Mouse (Mus musculus): ENCODE results near the gene Ube2k. TPM values are rescaled to one million over a fixed set of nuclear protein-coding genes. Genes with fewer than 3 reads are reported as not detected.
A peak's percentile ranks its signal among the peaks of the same experiment; 100 is the strongest.
"Not testable (repeated sequence)": the region's sequence is repeated elsewhere in the genome, so short reads cannot be mapped to it uniquely, and the experiment has no call there.

Gene Ube2k
- polyA plus RNA-seq, 1 experiment from 2014 or later: 199 TPM

GRCm38 (mm10) chr5:65521803-65522202, 15.2 kb upstream of the Ube2k start:
- no peaks in the 10 kb centered on the region for H3K9me3 ChIP-seq
- H3K27ac ChIP-seq: no peak overlapping the region
- no peaks in the 10 kb centered on the region for H3K36me3 ChIP-seq
- H3K4me1 ChIP-seq: no peaks in the 10 kb centered on the region; the same call in 1 of the 2 replicates
- DNase-seq (ENCODE audit: low spot score): no peak
- 78% methylated on average over 1 of the region's 1 CpGs for WGBS
- no peak overlapping the region for H3K4me3 ChIP-seq
- H3K27me3 ChIP-seq (ENCODE audit: insufficient read depth, poor library complexity, severe bottlenecking): no peaks in the 10 kb centered on the region

- no peaks in the 10 kb centered on the region for H3K36me3 ChIP-seq
- no peaks in the 10 kb centered on the region for H3K9me3 ChIP-seq
- WGBS: 70% methylated on average over 4 of the region's 4 CpGs
- H3K4me1 ChIP-seq: no peaks in the 10 kb centered on the region; the same call in 1 of the 2 replicates
- H3K27me3 ChIP-seq (ENCODE audit: insufficient read depth, poor library complexity, severe bottlenecking): no peaks in the 10 kb centered on the region
- no peak overlapping the region for H3K4me3 ChIP-seq
- H3K27ac ChIP-seq: no peak overlapping the region
- DNase-seq (ENCODE audit: low spot score): no peak
These were observed 12.2 kb upstream of the Ube2k start for GRCm38 (mm10) chr5:65524831-65525230.

- H3K4me3 ChIP-seq: no peak overlapping the region
- H3K36me3 ChIP-seq: no peaks in the 10 kb centered on the region
- no peaks in the 10 kb centered on the region for H3K9me3 ChIP-seq
- H3K27me3 ChIP-seq (ENCODE audit: insufficient read depth, poor library complexity, severe bottlenecking): no peaks in the 10 kb centered on the region
- H3K27ac ChIP-seq: no peak overlapping the region
- no peaks in the 10 kb centered on the region; the same call in 1 of the 2 replicates for H3K4me1 ChIP-seq
- no peak for DNase-seq (ENCODE audit: low spot score)
- WGBS: 16% methylated on average over 8 of the region's 8 CpGs
These were observed 11.2 kb upstream of the Ube2k start for GRCm38 (mm10) chr5:65525674-65526443.

GRCm38 (mm10) chr5:65531283-65531682, 5.8 kb upstream of the Ube2k start:
- 82% methylated on average over 3 of the region's 3 CpGs for WGBS
- DNase-seq (ENCODE audit: low spot score): no peak
- Histone ChIP-seq H3K27ac (no peak overlapping the region), H3K4me1 (peaks cover 3% of the 10 kb centered on the region; the same call in 1 of the 2 replicates), H3K36me3 (no peaks in the 10 kb centered on the region), H3K4me3 (no peak overlapping the region), H3K27me3 (ENCODE audit: insufficient read depth, poor library complexity, severe bottlenecking) (no peaks in the 10 kb centered on the region), H3K9me3 (no peaks in the 10 kb centered on the region)

- Histone ChIP-seq H3K4me3 (no peak overlapping the region), H3K27ac (no peak overlapping the region)
- 70% methylated on average over 4 of the region's 4 CpGs for WGBS
These were observed 2.5 kb upstream of the Ube2k start for GRCm38 (mm10) chr5:65534496-65534895.

GRCm38 (mm10) chr5:65535457-65536067, 1.5 kb upstream of the Ube2k start:
- WGBS: 76% methylated on average over 5 of the region's 5 CpGs
- DNase-seq (ENCODE audit: low spot score): no peak

More at GRCm38 (mm10) chr5:65534496-65534895, 2.5 kb upstream of the Ube2k start:
- Histone ChIP-seq H3K36me3 (no peaks in the 10 kb centered on the region), H3K9me3 (no peaks in the 10 kb centered on the region), H3K27me3 (ENCODE audit: insufficient read depth, poor library complexity, severe bottlenecking) (no peaks in the 10 kb centered on the region), H3K4me1 (peaks cover 19% of the 10 kb centered on the region)
- DNase-seq (ENCODE audit: low spot score): no peak

GRCm38 (mm10) chr5:65536068-65536465, 966 bp upstream of the Ube2k start:
- WGBS: 73% methylated on average over 10 of the region's 10 CpGs
- H3K27ac ChIP-seq: peak overlapping the region; percentile 96

More at GRCm38 (mm10) chr5:65535457-65536067, 1.5 kb upstream of the Ube2k start:
- Histone ChIP-seq H3K36me3 (0 out of 2 replicates have a peak, but pooled peaks cover 3% of the 10 kb centered on the region), H3K27me3 (ENCODE audit: insufficient read depth, poor library complexity, severe bottlenecking) (no peaks in the 10 kb centered on the region), H3K4me3 (no peak overlapping the region), H3K27ac (no peak overlapping the region), H3K4me1 (peaks cover 23% of the 10 kb centered on the region), H3K9me3 (no peaks in the 10 kb centered on the region)

GRCm38 (mm10) chr5:65537420-65538071, 513 bp downstream of the Ube2k start:
- Histone ChIP-seq H3K4me1 (peaks cover 23% of the 10 kb centered on the region), H3K27ac (peak overlapping the region; percentile 96), H3K27me3 (ENCODE audit: insufficient read depth, poor library complexity, severe bottlenecking) (no peaks in the 10 kb centered on the region), H3K9me3 (no peaks in the 10 kb centered on the region), H3K4me3 (peak overlapping the region; percentile 97), H3K36me3 (0 out of 2 replicates have a peak, but pooled peaks cover 3% of the 10 kb centered on the region)
- under 1% methylated on average over 49 of the region's 59 CpGs for WGBS
- DNase-seq (ENCODE audit: low spot score): no peak

More at GRCm38 (mm10) chr5:65536068-65536465, 966 bp upstream of the Ube2k start:
- Histone ChIP-seq H3K4me3 (peak overlapping the region; percentile 97), H3K4me1 (peaks cover 23% of the 10 kb centered on the region)
- not testable (repeated sequence) for DNase-seq (ENCODE audit: low spot score); H3K36me3 ChIP-seq; H3K27me3 ChIP-seq (ENCODE audit: insufficient read depth, poor library complexity, severe bottlenecking); H3K9me3 ChIP-seq

- no peak for DNase-seq (ENCODE audit: low spot score)
These were observed 1.1 kb downstream of the Ube2k start for GRCm38 (mm10) chr5:65538121-65538520.

GRCm38 (mm10) chr5:65538829-65539228, 1.8 kb downstream of the Ube2k start:
- H3K27ac ChIP-seq: no peak overlapping the region
- no peaks in the 10 kb centered on the region for H3K27me3 ChIP-seq (ENCODE audit: insufficient read depth, poor library complexity, severe bottlenecking)
- H3K36me3 ChIP-seq: peaks cover 3% of the 10 kb centered on the region; the same call in 1 of the 2 replicates
- DNase-seq (ENCODE audit: low spot score): no peak
- H3K4me1 ChIP-seq: peaks cover 23% of the 10 kb centered on the region
- 58% methylated on average over 4 of the region's 4 CpGs for WGBS
- no peaks in the 10 kb centered on the region for H3K9me3 ChIP-seq
- peak overlapping the region; percentile 97 for H3K4me3 ChIP-seq

More at GRCm38 (mm10) chr5:65538121-65538520, 1.1 kb downstream of the Ube2k start:
- 1% methylated on average over 4 of the region's 4 CpGs for WGBS
- Histone ChIP-seq H3K36me3 (0 out of 2 replicates have a peak, but pooled peaks cover 3% of the 10 kb centered on the region), H3K27ac (peak overlapping the region; percentile 96), H3K4me1 (peaks cover 23% of the 10 kb centered on the region), H3K4me3 (peak overlapping the region; percentile 97), H3K27me3 (ENCODE audit: insufficient read depth, poor library complexity, severe bottlenecking) (no peaks in the 10 kb centered on the region), H3K9me3 (no peaks in the 10 kb centered on the region)

- H3K4me3 ChIP-seq: no peak overlapping the region; the same call in 1 of the 2 replicates
- peaks cover 23% of the 10 kb centered on the region for H3K4me1 ChIP-seq
- no peaks in the 10 kb centered on the region for H3K9me3 ChIP-seq
- no peak overlapping the region for H3K27ac ChIP-seq
- DNase-seq (ENCODE audit: low spot score): no peak
- H3K36me3 ChIP-seq: peaks cover 3% of the 10 kb centered on the region; the same call in 1 of the 2 replicates
- WGBS: 92% methylated on average over 3 of the region's 3 CpGs
- H3K27me3 ChIP-seq (ENCODE audit: insufficient read depth, poor library complexity, severe bottlenecking): no peaks in the 10 kb centered on the region
These were observed 2.8 kb downstream of the Ube2k start for GRCm38 (mm10) chr5:65539786-65540185.

GRCm38 (mm10) chr5:65541889-65542288, 4.9 kb downstream of the Ube2k start:
- Histone ChIP-seq H3K36me3 (peaks cover 11% of the 10 kb centered on the region), H3K4me1 (peaks cover 17% of the 10 kb centered on the region), H3K9me3 (no peaks in the 10 kb centered on the region), H3K27ac (no peak overlapping the region), H3K4me3 (no peak overlapping the region), H3K27me3 (ENCODE audit: insufficient read depth, poor library complexity, severe bottlenecking) (no peaks in the 10 kb centered on the region)
- WGBS: 85% methylated on average over 3 of the region's 3 CpGs
- no peak for DNase-seq (ENCODE audit: low spot score)
